Mouse (Mus musculus): ENCODE measurements around the gene Ipmk. TPM values are rescaled to one million over a fixed set of nuclear protein-coding genes. Genes with fewer than 3 reads are reported as not detected.
"Not testable (repeated sequence)": the region's sequence is repeated elsewhere in the genome, so short reads cannot be mapped to it uniquely, and the experiment has no call there.

Ipmk gene
- total RNA-seq, 2 experiments from 2014 or later: 14.4 to 14.6 TPM

DNA sequence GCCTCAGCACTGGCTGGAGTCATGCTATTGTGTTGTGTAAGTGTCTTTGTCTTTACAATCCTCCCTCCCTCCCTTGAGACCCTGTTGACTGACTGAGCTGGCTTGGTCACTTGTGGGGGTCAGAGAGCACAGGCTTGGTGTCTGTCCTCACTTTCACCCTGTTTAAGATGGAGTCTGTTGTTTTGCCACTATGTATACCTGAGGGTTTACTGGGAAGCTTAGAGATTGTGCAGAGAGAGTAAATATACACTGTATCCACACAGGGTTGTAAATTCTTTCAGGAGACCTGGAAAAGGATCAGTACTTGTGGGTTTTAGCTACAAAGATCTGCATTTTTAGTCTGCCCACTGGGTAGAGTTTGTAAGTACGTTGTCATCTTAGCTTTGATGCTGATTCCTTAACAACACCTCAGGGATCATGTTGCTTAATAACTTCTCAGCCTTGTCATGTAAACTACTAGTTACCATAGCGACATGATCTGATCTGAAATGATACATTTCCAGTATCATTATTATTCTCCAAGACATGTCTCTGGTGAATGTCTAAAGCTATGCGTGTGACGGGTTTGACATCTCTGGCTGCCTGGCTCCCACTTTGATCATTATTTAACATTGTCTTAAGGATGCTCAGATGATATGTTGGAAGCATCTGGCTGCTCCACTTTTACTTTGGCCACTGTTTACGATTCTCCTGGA, 58.1 kb downstream of the Ipmk start:
- no peak for DNase-seq
- intact Hi-C loops (cut with DNase I): no loop called here

- no peak for DNase-seq
- intact Hi-C loops (cut with DNase I): no loop called here
Observed at GRCm38 (mm10) chr10:71409948-71410347, 62.4 kb downstream of the Ipmk start.

- intact Hi-C loops (cut with DNase I): no loop called here
- DNase-seq: no peak
Observed at GRCm38 (mm10) chr10:71413401-71413800, 65.8 kb downstream of the Ipmk start.

GRCm38 (mm10) chr10:71421531-71421930, 74.0 kb downstream of the Ipmk start:
- intact Hi-C loops (cut with DNase I): no loop called here
- no peak for DNase-seq

DNA sequence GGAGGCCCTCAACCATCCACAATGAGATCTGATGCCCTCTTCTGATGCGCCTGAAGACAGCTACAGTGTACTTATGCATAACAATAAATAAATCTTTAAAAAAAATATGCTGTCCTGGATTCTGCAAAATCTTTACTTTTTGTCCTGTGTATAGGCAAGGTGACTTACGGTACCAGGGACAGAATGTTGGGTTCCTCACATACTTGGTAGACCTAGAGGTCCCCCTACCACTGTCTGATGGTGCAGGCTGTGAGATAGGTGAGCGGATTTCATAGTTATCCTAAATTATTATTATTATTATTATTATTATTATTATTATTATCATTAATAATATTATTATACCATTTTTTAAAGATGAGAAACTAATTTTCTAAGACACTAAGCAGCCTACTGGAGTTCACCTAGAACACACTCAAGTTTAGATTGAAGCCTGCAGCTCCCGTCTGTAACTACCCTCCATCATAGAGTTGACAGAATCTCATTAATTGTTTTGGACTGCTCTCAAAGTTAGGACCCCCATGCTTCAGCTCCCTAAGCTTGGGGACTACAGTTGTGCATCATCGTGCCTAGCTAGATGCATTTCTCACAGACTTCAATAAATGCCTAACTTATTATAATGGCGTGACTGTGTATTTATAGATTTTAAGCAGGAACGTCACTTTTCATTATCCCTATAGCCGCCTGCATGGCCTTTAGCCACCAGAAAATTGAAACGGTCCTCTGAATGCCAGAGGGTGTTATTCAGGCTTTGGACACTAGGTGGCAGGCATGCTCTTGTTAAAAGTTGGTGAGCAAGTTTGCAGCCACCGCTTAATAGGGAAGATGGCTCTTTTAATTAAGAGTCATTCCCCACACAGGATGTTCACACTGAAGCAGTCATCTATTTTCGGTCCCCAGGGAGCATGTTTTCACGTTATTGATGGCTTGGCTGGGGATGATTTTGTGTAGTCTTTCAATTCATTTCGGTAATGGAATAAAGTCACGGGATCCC, 74.8 kb downstream of the Ipmk start:
- intact Hi-C loops (cut with DNase I): no loop called here
- peak; percentile 51 to 71 for DNase-seq

GRCm38 (mm10) chr10:71426740-71427139, 79.2 kb downstream of the Ipmk start:
- DNase-seq: no peak
- intact Hi-C loops (cut with DNase I): no loop called here

DNA sequence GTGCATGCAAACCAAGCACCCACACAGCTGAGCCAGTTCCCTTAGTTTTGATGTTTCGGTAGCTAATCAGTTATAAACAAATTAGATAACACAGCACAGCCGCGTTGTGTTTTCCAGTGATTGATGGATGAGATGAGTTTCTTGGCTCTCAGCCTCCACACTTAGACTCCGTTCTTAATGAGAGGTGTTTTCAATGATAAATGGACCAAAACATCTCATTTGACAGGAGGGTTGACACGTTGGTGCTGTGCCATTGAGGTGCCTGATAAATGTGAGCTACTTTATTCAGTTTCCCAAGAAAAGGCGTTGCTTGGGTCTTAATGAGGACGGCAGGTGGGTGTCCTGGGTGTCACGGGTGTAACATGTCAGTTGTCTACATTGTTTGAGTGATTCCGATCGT, 79.8 kb downstream of the Ipmk start:
- DNase-seq: no peak
- intact Hi-C loops (cut with DNase I): no loop called here

DNA sequence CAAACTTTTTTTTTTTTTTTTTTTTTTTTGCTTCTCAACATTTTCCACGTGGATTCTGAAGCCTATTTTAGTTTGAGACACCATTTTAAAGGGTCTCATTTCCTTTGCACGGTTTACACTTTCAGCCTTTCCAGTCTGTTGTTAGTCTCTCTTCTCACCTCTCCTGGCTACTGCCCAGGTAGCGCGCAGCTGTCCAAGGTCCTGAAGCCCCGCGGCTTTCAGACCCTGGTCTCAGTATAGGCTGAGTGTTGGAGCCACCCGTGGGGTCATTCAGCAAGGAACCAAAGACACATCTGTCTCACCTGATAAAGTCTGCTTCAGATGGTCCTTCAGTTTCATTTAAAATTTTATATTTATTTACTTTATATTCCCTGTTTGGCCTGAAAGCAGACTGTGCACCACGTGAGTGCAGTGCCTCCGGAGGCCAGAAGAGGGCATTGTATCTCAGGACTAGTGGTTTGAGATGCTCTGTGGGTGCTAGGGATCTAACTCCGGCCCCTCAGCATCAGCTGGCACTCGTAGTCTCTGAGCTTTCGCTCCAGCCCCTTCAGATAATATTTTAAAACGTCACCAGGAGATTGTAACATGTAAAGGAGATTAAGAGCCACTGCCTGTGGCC, 80.8 kb downstream of the Ipmk start:
- DNase-seq: peak; percentile 30 to 52
- intact Hi-C loops (cut with DNase I): no loop called here

- no peak for DNase-seq
- intact Hi-C loops (cut with DNase I): no loop called here
Observed at GRCm38 (mm10) chr10:71430661-71431060, 83.1 kb downstream of the Ipmk start.

DNA sequence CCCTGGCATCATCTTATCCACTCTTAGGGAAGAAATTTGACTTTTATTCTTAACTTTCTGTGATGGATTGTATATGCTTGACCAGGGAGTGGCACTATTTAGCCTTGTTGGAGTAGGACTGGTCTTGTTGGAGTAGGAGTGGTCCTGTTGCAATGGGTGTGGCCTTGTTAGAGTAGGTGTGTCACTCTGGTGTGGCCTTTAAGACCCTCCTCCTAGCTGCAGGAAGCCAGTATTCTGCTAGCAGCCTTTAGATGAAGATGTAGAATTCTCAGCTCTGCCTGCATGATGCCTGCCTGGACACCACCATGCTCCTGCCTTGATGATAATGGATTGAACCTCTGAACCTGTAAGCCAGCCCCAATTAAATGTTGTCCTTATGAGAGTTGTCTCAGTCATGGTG, 95.5 kb downstream of the Ipmk start:
- no peak for DNase-seq

GRCm38 (mm10) chr10:71447661-71448060, 100.1 kb downstream of the Ipmk start:
- intact Hi-C loops (cut with DNase I): no loop called here
- no peak for DNase-seq

More for the DNA sequence above, 95.5 kb downstream of the Ipmk start:
- intact Hi-C loops (cut with DNase I): no loop called here

DNA sequence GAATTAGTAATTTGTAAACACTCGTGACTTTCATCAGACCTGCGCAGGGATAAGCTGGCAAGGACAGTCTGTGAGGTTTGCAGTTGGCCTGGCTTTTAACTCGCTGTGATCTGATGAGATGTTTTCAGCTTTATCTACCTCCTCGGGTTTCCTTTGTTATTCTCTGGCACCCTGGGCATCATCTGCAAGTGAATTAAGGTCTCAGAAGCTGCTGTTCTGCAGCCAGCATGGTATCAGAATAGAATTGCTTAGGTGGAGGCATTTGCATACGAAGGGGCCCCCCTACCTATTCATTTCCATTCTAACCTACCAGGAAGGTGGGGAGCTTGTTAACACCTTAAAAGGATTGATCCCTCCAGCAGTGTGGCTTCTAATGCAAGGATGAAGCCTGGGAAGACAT, 100.7 kb downstream of the Ipmk start:
- intact Hi-C loops (cut with DNase I): no loop called here
- DNase-seq: no peak

DNA sequence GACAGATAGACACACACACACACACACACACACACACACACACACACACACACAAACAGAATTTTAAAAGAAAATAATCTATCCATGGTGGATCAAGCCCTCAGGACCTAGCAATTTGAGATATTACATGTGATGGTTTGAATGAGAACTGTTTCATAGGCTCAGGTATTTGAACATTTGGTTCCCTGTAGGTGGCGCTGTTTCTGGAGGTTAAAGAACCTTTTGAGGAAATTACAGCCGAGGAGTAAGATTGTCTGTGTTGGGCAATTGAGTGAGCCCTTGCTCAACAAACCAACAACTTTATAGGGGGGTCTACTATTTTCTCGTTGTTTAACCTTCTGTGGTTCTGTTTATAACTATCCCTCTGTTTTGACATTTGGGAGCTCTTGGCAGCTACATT, 107.8 kb downstream of the Ipmk start:
- no peak for DNase-seq
- intact Hi-C loops (cut with DNase I): no loop called here

- intact Hi-C loops (cut with DNase I); DNase-seq: not testable (repeated sequence)
Observed at GRCm38 (mm10) chr10:71462371-71462770, 114.8 kb downstream of the Ipmk start.

- no peak for DNase-seq
- intact Hi-C loops (cut with DNase I): no loop called here
Observed at GRCm38 (mm10) chr10:71464417-71464816, 116.9 kb downstream of the Ipmk start.

DNA sequence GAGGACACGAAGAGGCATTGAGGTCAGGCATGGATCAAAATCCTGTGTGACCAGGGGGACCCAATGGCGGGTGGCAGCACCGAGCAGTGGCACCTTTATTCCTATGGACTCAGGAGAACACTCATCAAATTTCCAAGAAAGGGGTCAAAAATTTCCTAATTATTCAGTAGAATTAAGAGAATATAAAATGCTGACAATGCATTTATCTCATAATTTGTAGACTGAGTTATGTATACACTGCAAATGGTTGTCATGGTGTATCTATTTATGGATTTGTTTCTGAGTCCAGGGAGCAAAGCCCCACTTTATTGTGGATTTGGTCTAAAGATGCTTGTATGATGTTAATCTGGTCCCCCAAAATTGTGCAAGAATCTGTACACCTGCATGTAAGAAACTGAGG, 120.8 kb downstream of the Ipmk start:
- intact Hi-C loops (cut with DNase I): no loop called here
- DNase-seq: no peak

- DNase-seq: no peak
- intact Hi-C loops (cut with DNase I): no loop called here
Observed at GRCm38 (mm10) chr10:71469751-71470150, 122.2 kb downstream of the Ipmk start.

GRCm38 (mm10) chr10:71472033-71472432, 124.5 kb downstream of the Ipmk start:
- DNase-seq: no peak
- intact Hi-C loops (cut with DNase I): no loop called here

DNA sequence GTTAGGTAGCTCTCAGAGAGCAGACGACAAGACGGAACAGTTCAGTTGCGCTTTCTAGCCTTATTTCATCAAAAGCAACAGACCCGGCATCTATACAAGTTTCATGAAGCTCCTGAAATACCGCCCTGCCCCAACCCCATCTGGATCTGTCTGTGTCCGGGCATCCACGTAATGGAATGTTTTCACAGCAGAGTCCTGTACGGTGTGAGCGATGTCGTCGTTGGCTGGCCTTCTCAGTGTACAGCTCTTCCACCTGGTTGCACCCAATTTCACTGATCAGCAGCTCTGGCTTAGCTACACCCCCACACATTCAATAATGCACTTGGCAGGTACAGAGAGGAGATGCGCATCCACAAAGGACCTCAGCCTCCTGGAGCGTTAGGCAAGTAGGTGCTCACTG, 126.0 kb downstream of the Ipmk start:
- no peak for DNase-seq
- intact Hi-C loops (cut with DNase I): no loop called here

DNA sequence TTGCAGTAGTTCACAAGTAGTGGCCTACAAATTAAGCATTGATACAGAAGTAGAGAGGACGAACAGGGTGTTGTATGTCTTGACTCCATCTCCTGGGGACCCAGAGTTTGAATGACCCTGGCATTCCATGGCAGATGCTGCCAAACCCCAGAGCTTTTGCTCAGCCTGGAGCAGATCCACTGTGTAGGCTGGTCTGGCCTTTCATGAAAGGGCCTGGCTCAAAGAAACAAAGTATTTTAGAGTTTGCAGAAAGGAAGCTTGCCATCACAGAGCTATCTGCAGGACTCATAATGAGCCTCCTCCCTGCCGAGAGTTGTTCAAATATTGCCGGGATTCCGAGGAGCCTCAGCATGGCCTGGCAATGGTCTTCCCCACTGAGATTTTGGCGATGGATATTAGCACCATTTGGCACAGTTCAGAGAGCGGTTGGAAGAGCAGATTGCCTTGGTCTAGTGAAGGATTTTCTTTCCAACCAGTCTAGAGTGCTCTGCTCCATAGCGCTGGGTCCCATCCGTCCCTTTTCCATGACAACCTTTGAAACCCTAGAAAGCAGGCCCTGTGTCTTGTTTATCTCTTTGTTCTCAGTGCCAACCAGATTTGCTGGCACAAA, 129.0 kb downstream of the Ipmk start:
- intact Hi-C loops (cut with DNase I): no loop called here
- no peak for DNase-seq

- DNase-seq: no peak
- intact Hi-C loops (cut with DNase I): no loop called here
Observed at GRCm38 (mm10) chr10:71477147-71477546, 129.6 kb downstream of the Ipmk start.

Measured in heart, postnatal 14 days (tissue).